Mouse (Mus musculus): Measurements from ENCODE around the gene Btbd17.

Btbd17 gene

DNA sequence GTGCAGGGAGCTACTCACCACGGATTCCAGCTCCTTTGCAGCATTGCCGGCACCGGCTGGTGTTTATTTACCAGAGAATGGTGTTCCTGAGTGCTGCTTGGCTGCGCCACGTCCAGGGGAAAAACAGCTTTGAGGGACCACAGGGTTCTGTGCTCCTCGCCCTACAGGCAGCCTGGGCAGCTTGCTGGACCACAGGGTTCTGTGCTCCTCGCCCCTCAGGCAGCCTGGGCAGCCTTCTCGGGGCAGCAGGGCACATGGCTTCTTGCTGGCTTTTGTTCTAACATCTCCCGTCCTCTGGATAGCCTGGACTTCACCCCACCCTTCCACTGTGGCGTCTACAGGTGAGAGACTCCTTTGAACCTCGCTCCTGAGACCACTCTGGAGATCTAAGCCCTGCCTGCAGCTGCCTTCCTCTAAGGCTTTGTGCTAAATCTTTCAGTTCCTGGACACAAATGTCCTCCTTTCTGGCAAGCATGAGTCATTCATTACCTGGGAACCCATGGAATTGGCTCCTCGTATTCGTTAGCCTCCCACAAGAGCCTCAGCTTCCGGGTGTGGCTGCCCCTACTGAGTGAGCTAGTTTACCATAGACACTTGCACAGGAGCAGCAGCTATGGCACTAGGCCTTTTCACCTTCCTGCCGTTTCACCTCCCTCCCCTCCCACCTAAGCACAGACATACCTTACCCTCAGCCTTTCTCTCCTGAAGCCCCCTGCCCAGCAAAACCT, 7.0 kb upstream of the Btbd17 start:
- DNase-seq, result no peak

DNA sequence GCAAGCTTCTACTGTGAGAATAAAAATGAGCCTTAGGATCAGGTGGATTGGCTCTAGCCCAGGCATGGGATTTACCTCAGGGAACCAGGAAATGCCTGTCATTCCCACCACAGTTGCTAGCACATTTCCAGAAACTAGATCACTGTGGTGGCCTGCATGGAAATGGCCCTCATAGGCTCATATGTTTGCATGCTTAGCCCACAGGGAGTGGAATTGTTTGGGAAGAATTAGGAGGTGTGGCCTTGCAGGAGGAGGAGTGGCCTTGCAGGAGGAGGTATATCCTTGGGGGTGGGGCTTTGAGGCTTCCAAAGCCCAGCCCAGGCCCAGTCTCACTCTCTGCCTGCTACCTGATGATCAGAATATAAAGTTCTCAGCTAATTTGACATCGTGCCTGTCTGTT, 6.2 kb upstream of the Btbd17 start:
- no peak for DNase-seq

DNA sequence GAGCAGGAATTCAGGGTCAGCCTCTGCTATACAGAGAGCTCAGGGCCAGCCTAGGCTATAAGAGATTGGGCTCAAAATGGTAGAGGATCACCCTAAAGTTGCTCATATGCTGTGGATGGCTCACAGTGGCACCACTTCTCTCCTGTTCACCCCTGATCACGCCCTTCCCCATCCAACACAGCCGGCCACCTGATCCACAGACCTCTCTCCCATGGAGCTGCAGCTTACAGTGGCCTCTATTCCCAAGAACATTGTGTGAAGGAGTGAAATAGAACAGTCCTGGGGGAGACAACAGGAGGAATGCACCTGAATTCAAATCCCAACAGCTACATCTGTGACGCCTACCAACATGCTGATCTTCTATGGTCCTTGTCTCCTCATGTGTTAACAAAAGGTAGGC, 2.9 kb upstream of the Btbd17 start, which contains the start of gene Gpr142:
TSS of gene Gpr142 (plus strand) at position 301 of the 400 bp plus-strand sequence.
- no peak for DNase-seq

DNA sequence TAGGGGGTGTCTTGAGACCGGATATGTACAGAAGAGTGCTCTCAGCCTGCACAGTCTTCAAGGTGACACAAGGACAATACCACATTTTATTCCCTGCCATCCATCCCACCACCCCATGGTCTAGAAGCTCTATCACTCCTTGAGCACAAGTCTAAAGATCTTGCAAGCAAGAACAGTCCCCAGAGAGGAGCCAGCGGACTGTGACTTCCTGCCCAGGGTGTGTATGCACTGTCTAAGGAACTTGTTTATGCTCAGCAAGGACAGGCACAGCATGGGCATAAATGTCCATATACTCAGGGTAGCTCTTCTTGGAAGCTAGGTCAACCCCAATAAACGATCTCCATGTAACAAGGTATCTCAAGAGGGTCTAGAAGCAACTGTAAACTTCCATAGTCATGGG, 2.2 kb upstream of the Btbd17 start:
- DNase-seq, result no peak

DNA sequence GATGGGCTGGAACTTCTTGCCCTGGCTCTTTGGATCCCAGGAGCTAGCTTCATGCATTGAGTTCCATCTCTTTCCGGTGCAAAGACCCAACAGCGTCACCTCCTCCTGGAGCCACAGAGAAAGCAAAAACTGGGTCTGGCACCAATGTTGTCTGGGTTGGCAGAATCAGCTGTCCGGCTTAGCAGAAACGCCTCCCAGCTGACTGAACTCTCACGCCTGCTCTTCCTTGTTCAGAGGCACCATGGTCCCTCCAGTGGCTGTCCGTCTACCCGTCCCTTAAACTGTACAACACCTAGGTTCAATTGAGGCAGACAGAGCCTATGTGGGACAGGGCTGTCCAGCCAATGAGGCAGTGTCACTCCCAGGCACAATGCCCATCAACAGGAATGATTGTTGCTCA, 1.4 kb upstream of the Btbd17 start:
- no peak for DNase-seq

DNA sequence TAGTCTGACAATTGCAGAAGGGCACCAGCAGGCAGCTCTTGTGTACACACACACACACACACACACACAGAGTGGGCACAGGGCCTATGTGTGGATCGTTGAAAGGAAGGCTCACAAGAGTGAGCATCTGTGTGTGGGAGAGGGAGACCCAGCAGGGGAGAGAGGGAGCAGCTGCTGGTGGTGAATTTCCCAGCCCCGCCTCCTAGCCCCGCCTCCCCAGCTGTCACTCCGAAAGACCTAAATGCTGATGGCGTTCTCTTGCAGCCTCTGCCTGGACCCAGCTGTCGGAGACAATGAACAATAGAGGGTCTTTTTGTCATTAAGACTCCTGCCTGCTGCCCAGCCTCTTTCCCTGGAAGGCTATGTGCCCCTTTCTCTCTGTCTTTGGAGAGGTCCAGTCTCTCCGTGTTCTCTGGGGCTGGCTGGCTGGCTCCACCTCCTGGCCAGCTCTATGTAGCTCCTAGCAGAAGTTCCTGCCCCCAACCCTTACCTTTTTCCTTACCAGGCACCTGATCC, 456 bp downstream of the Btbd17 start:
- peak; percentile 99 for DNase-seq

DNA sequence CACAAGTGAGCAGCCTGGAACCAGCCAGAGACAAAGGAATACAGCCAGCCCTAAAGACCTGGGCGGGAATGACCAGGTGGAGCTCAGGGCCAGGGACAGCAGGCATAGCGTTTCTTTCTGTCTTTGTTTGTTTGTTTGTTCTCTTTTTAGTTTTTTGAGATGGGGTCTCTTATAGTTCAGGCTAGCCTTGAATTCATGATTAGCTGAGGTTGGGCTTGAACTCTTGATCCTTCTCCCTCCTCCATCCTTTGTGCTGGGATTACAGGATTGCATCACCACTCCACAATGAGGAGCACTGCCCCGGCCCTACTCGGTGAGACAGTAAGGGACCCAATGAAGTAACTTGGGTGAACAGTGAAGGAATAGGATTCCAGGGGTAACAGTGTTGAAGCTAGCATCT, 1.1 kb downstream of the Btbd17 start:
- no peak for DNase-seq

DNA sequence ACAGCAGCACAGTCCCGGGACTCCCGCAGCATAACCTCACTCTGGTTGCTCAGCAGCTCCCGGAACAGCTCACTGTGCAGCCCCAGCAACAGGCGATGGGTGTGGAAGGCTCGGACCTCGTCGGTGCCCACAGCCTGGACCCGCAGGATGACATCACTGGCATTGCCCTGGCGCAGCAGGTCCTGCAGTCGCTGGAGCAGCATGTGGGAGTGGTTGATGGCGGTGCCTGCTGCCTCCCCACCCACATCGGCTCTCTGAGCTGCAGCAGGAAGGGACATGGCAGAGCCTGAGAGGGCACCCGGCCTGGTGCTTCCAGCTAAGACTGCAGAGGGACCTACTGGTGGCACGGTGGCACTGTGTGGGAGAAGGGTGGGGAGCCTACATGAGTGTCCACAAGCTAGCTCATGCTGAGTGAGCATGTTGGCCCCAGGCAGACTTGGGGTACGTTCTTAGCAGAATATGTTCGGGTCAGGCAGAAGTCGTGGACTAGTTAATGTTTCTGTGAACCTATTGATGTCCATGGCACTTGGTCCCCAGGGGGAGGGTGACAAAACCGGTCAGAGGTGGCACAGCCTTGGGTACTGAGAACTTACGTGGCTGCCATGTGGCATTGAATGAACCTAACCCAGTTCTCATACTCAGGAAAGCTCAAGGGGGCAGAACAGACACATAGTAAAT, 1.7 kb downstream of the Btbd17 start:
- peak; percentile 56 for DNase-seq

DNA sequence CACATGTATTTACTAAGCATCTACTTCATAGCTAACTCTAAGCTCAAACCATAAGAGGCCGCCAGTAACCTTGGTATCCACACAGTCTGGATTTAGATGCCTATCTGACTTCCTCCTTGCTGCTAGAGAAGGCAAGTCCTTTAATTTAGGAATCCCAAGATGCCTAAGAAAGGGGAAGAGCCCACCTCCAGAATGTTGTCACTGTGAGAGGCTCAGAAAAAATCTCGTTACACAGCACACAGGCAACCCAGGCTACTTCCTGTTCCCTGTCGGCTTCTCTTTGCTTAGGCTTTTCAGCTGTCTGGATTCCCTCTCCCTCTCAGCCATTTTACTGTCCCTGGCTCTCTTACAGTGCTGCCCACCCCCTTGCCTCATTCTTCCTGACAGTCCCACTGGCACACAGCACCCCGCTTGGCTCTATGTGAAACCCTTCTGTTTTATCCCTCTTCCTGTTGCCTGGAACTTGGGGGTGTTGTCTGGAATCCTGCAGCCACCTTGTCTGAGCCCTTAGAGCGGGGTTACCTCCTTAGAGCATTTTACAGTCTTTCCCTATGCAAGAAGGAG, 2.7 kb downstream of the Btbd17 start:
- DNase-seq, result no peak

DNA sequence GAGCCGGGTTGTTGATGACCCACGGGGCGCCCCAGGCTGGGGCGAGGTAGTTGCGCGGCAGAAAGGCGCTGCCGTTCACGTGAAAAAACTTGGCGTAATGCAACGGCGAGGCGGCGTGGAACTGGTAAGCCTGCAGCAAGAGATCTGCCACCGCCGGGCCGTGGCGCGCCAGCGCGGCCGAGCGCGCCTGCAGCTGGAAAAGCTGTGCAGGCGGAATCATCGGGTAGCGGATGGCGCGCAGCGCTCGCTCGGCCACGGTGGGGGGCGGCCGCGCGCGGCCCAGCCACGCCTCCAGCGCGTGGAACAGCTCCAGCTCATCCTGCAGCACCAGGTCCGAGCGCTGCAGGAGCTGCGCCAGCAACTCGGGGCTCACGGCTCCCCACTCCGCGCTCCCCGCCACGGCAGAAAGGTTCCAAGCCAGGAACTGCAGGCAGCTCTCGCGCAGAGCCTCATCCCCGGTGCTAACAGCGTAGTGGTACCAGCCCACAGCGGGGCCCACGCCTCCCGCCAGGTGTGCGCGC, 3.8 kb downstream of the Btbd17 start:
- peak; percentile 82 for DNase-seq

DNA sequence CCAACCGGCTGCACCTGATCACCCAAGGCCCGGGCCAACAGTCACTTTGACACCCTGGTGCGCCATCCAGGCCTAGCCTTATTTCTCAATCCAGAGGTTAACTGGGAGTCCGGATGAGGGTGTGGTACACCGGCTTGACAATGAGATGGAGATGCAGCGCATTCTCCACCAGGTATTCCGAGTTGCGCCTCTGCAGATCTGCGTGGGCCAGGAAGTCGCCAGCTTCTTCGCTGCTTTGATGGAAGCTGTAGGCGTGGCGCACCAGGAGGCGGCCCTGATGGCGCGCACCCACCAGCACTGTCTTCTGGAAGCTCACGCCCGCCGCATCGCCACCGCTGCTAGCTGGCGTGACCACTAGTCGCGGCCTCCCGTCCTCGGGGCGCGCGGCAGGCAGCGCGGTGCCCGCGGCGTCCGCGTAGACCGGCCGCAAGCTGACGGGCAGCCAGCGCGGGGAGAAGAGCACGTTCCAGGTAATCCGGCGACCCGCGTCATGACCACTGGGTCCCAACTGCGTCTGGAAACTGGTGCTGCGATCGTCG, 4.3 kb downstream of the Btbd17 start:
- DNase-seq, result no peak

DNA sequence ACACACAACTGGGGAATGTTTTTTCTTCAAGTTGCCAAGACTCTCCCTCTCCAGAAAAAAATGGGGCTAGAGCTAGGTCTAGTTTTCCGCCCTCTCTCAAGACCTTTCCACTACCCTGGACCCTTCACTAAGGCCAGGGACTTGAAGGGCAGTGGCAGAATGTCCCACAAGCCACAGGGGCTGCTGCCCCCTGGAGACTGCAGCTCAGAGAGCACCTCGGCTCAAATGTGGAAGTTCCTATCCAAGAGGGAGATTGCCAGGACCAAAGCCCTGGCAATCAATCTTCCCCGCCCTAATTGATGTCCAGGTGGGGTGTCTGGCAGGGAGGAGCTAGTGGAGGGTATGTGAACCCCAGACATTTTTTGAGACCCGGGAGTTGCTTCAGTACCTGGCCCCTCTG, 4.9 kb downstream of the Btbd17 start:
- DNase-seq, result peak; percentile 60

DNA sequence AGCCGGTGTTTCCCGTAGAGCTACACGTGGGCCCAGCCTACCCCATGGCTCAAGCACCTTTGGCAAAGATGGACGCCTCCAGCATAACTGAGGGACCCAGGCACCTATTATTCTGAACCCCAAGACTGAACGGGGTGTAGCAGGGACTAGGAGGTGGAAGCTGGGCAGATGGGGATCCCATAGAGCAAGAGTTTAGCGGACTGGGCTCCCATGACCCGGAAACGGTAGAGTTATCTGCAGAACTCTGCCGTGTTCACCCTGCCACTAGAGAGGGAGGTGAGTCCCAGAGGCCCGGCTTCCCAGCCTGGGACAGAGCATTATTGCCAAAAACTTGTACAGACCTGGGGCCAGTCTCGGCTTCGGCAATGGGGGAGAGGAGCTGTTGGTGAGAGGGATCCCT, 5.6 kb downstream of the Btbd17 start:
- no peak for DNase-seq

DNA sequence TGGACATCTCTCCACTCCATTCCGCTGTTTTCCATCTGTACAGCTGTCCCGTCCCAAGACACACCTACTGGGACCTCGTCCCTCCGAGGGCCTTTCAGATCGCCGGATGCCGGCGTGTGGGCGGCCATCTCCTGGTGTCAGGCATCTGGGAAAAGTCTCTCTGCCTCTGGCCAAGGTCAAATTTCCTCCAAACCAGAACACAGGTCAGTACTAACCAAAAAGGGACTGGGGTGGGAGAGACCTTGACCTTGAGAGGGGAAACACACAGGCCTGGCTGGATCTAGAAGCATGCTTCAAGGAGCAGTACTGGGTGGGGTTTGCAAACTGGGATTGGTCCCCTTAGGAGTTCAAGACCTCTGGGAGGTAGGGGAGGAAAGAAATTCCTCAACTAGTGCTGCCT, 6.0 kb downstream of the Btbd17 start:
- DNase-seq, result no peak

DNA sequence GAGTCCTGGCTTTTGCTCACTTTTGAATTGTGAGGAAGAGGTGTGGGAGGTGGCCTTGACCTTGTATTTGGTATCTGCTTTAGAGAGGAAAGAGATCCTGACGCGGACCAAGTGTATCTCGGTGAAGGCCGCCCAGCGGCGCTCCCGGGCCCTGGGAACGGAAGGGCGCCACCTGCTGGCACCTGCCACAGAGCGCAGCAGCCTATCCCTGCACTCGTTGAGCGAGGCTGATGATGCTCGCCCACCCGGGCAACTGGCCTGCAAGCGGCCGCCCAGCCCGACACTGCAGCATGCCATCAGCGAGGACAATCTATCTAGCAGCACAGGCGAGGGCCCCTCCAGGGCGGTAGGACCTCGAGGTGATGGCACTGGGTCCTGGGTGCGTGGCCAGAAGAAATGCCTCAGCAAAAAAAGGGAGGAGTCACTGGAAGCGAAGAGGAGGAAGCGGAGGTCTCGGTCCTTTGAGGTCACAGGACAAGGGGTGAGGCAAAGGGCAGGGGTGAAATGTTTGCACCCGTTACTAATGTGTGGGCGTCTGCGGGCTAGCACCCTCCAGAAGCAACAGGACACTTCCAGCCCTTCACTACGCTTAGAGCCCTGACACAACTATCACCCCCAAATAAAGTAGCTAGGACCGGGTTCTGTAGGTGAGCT, 6.6 kb downstream of the Btbd17 start:
- peak; percentile 90 for DNase-seq

DNA sequence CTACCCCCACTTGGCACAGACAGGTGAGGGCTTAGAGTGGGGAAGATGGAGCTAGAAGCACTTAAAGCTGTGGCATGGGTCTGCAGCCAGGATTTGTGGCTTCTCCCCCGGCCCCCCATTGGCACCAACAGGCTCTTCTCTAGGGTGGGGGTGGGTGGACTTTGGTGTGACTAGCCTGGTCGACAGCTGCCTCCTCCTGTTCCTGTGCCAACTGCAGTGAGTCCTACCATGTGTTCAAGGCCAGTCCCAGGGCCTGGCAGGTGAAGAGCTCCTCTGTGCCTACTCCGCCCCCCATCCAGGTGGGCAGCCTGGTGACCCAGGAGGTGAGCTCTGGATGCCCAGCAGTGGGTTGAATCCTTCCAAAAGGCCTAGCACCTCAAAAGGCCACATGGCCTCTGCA, 8.1 kb downstream of the Btbd17 start:
- no peak for DNase-seq

DNA sequence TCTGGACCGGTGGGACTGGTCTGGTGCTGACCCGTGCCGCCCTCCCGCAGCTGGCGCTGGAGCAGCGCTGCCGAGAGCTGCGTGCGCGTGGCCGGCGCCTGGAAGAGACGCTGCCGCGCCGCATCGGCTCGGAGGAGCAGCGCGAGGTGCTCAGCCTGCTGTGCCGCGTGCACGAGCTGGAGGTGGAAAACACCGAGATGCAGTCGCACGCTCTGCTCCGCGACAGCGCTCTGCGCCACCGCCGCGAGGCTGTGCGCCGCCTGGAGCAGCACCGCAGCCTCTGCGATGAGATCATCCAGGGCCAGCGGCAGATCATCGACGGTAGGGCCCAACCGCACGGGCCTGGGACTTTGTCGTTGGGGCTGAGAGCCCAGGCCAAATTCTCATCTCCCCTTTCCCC, 9.4 kb downstream of the Btbd17 start:
- peak; percentile 72 for DNase-seq

DNA sequence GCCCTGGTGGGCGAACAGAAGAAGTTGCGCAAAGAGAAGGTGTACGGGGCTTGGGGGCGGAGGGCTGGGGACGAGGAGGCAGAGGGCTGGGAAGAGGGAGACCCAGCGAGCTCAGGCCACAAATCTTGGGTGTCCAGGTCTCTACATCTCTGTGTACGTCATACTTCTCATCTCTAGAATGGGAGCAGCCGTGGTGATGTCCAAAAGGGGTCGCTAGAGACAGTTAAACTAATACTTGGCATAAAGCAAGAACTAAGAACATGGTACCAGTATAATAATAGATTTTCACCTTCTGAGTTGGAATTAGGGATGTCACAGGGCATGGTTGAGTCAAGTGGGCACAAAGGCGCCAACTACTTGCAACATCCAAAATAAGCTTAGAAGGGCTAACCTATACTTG, 9.9 kb downstream of the Btbd17 start:
- DNase-seq, result no peak

DNA sequence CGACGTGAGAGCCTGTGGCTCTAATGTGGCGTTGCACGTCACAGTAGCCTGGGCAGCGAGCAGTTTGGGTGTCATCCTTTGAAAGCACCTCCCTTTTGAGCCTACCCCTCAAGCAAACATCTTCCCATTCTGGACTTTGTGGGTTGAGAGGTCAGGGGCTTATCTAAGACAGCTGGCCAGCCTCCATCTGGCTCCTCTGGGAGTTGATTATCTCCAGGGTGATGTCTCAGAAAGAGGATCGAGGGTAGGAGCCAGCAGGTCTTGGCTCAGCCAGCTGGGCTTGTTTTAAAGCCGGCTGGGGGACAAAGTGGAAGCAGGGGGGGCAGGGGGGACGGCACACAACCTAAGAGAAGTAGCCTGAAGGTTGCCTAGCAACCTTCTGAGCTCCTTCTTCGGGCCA, 15.7 kb downstream of the Btbd17 start:
- DNase-seq, result peak; percentile 91

DNA sequence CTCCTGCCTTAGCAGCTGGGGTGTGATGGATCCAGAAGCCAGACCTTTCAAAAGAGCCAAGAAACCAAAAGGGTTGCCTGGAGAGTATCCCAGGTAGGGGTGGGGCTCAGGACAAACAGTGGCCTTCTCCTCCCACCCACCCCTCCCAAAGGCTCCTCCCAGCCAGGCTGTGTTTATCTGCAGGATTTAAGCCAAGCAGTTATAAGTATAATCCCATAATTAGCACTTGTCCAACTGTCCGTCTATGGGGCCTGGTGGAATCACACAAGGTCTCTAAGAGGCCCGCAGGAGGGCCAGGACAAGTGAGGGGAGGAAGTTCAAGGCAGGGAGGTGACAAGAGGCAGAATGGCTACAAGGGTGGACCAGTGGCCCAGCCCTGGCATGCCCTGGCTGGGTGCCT, 23.8 kb downstream of the Btbd17 start:
- DNase-seq, result peak; percentile 64

DNA sequence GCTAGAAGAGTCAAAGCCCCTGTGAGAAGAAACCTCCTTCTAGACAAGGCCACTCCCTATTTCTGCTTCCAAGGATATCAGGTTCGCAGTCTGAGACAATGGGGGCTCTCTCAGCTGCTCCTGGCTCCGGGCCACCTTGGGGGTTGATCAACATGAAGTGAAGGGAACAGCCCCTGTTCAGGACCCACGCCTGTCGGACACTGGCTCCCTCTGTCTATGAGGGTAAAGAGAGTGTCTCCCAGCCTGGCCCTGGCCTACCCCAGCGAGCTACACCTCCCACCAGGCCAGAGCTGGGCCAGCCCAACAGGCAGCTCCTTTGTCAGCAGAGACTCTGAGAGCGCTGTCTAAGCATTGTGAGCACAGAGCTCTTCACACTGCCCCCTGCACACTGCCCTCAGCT, 25.8 kb downstream of the Btbd17 start:
- DNase-seq, result peak; percentile 55

DNA sequence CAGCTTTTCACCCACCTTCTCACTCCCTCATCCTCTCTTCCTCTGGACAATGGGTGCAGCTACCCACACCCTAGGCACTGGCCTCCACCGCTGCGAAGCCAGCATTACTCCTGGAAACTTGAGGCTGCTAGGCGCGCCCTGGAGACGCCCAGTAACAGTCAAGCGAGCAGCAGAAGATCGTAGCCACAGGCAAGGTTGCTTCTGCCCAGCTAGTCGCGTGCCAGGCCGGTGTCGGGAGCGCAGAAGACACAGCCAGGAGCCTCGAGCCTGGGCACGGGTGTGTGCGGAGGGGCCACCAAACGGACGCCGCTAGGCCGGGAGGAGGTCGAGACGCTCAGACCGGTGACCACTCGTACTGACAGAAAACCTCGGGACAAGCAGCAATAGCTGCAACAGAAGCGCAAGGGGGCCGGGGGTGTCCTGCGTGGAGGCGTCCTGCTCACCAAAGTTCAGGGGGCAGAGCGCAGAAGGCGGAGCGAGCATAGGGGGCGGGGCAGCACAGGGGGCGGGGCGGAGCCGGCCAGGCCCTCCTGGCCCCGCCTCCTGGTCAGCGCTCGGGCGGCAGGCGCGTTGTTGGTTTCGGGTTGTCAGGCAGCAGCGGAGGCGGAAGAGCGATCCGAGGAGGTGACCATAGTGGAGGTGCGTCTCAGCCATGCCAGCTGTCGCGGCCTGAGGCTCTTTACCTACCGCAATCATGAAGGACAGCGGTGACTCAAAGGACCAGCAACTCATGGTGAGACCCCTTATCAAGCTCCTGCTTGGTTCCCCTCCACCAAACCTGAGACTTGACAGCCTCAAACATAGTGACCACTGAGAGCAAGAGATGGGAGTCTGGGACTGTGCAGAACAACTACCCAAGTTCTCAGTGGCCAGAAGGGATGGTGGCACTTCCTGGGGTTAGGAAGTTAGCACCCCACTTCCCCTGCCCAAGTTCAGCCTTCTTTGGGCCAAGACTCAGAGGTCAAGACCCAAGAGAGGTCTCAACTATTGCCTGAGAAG, 30.6 kb downstream of the Btbd17 start, which contains the start of gene Kif19a:
TSS of gene Kif19a (plus strand) at position 569 of the 999 bp plus-strand sequence.
- DNase-seq, result peak; percentile 85

Measured in retina, postnatal 1 day (tissue).